ENCODE assay signal across 26 mouse cellular contexts in the genomic region with DNA sequence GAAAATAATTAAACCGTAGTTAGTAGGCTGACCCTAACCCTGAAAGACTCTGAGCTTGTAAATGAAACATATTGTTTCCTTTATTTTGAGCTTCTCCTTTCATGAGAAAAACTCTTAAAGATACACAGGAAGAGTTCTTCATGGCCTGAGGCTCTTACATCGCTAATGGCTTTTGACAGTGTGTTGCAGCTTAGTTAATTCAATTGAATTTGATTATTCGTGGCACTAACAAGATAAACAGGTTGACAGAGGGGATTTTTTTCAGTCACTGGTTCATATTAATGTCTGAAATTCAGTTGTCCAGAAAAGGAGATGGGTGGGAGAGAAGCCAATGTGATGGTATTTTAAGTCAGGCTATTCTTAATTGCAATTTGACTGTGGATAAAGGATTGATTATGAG.
"Had no signal": no experiment of that assay in that cellular context is flagged by ENCODE, and none has a peak within 500 bp of the region (broad histone marks: within the 10 kb centered on the region; RNA-seq: fewer than 3 reads in every experiment).

No protein-coding gene starts in this region.

- H3K9me3 ChIP-seq: heart, embryonic 13.5 days; heart, embryonic 15.5 days; hindbrain, embryonic 10.5 days; hindbrain, embryonic 13.5 days; hindbrain, embryonic 15.5 days; kidney, embryonic 15.5 days; limb, embryonic 10.5 days; limb, embryonic 12.5 days had no signal

- H3K27me3 ChIP-seq: heart, embryonic 13.5 days; heart, embryonic 15.5 days; hindbrain, embryonic 13.5 days; hindbrain, embryonic 15.5 days; kidney, embryonic 15.5 days; limb, embryonic 12.5 days had no signal

- H3K4me3 ChIP-seq: heart, adult 2 months; heart, embryonic 13.5 days; heart, embryonic 15.5 days; hindbrain, embryonic 10.5 days; hindbrain, embryonic 13.5 days; hindbrain, embryonic 15.5 days; kidney, embryonic 15.5 days; layer of hippocampus, adult 2 months; left cerebral cortex, adult 2 months; limb, embryonic 10.5 days; limb, embryonic 12.5 days had no signal

- H3K36me3 ChIP-seq: heart, embryonic 13.5 days; heart, embryonic 15.5 days; hindbrain, embryonic 10.5 days; hindbrain, embryonic 13.5 days; hindbrain, embryonic 15.5 days; kidney, embryonic 15.5 days; limb, embryonic 10.5 days; limb, embryonic 12.5 days had no signal

- H3K4me2 ChIP-seq: heart, embryonic 11.5 days; heart, embryonic 13.5 days; heart, embryonic 15.5 days; hindbrain, embryonic 13.5 days; hindbrain, embryonic 15.5 days; kidney, embryonic 15.5 days; limb, embryonic 12.5 days; liver, embryonic 11.5 days had no signal

- H3K9ac ChIP-seq: heart, embryonic 13.5 days; heart, embryonic 15.5 days; hindbrain, embryonic 13.5 days; hindbrain, embryonic 15.5 days; kidney, embryonic 15.5 days; limb, embryonic 12.5 days had no signal

- ATAC-seq: hindbrain, postnatal 0 days; intestine, embryonic 16.5 days had no signal

- DNase-seq: gastrocnemius, postnatal 14 days; gastrocnemius, postnatal 36 days; heart, adult 2 months; heart, postnatal 14 days; heart, postnatal 36 days; kidney, adult 11 months; kidney, adult 2 months; kidney, adult 9 months; kidney, postnatal 10 days; kidney, postnatal 25 days; kidney, postnatal 4 days; liver had no signal

- H3K4me1 ChIP-seq: heart, embryonic 13.5 days; heart, embryonic 15.5 days; hindbrain, embryonic 10.5 days; hindbrain, embryonic 13.5 days; hindbrain, embryonic 15.5 days; kidney, embryonic 15.5 days; limb, embryonic 10.5 days; limb, embryonic 12.5 days had no signal

- H3K27ac ChIP-seq: heart, adult 2 months; heart, embryonic 13.5 days; heart, embryonic 15.5 days; hindbrain, embryonic 10.5 days; hindbrain, embryonic 13.5 days; hindbrain, embryonic 15.5 days; hindbrain, postnatal 0 days; kidney, embryonic 15.5 days; layer of hippocampus, adult 2 months; left cerebral cortex, adult 2 months; limb, embryonic 10.5 days; limb, embryonic 12.5 days had no signal
